In the genomic region with DNA sequence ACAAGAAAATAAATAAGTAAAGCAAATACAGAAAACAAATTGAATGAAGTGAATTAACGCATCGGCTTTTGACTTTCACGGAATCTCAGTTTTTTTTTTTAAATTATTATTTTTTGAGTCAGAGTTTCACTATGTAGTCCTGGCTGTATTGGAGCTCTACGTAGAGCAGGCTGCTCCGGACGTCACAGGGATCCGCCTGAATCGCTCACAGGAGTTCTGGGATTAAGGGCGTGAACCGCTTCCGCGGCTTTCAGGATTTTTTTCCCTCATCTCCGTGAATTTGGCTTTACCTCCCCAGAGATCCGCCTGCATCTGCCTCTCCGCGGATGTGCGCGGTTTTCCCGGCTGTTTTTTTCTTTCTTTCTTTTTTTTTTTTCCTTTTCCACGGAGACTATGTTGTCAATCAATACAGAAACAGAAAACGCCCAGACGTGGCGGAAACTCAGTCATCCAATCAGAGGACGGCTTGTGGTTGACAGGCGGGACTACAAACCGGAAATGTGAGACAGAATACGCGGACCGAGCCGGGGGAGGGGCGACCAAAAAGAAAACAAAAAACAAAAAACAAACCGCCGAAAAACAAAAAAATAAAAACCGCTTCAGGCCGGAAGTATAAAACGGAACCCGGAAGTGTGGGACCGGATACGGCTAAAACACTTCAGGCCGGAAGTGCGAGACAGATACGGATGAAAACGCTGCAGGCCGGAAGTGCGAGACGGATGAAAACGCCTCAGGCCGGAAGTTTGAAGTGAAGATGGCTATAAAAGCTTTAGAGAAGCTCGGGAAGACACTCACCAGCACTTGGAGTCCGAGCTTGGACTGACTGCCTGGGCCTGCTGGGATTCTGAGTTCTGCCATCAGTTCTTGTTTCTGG, we compare ENCODE assay signal across 8 mouse cellular contexts. TPM values are rescaled to one million over a fixed set of nuclear protein-coding genes. Genes with fewer than 3 reads are reported as not detected.
DNase-seq lines count a peak whose midpoint lies in the region; ATAC-seq and TF ChIP-seq lines count a peak whose summit lies in the region.

A gene (plus strand): TSS at position 208 of the 874 bp plus-strand sequence.

- peaks cover 35% of the 10 kb centered on the region for H3K36me3 ChIP-seq in hindbrain, embryonic 10.5 days
- H3K36me3 ChIP-seq in lung, postnatal 0 days (ENCODE audit: insufficient read depth, low read length): peaks cover 18% of the 10 kb centered on the region

- under 1% methylated on average over 50 of the region's 50 CpGs for WGBS in hindbrain, embryonic 10.5 days
- under 1% methylated on average over 50 of the region's 50 CpGs for WGBS in lung, postnatal 0 days

- peak; percentile 97 for DNase-seq in MN1 (ENCODE audit: low spot score)
- peak; percentile 95 for DNase-seq in cerebellum, adult 9-10 months
- peak; percentile 91 for DNase-seq in hindbrain, embryonic 10.5 days (ENCODE audit: low spot score)
- DNase-seq in layer of hippocampus, adult 9-11 months: peak; percentile 94
- peak; percentile 97 for DNase-seq in lung, postnatal 0 days (ENCODE audit: low spot score)
- peak; percentile 79 for DNase-seq in ovary, postnatal 14 days (ENCODE audit: low spot score)
- DNase-seq in thymus, postnatal 14 days: peak; percentile 88

- peaks cover 6% of the 10 kb centered on the region for H3K4me1 ChIP-seq in hindbrain, embryonic 10.5 days (replicated peaks)
- peaks cover 5% of the 10 kb centered on the region; the same call in 1 of the 2 replicates for H3K4me1 ChIP-seq in lung, postnatal 0 days (ENCODE audit: insufficient read depth, low read depth, low read length)

- H3K9ac ChIP-seq in lung, postnatal 0 days (replicated peaks; ENCODE audit: low read depth): peak within 1 kb of the TSS; percentile 62

- TF ChIP-seq EP300 in lung, postnatal 0 days (IDR thresholded peaks at IDR 0.05): peak; percentile 73

- no peaks in the 10 kb centered on the region for H3K27me3 ChIP-seq in hindbrain, embryonic 10.5 days (ENCODE audit: insufficient read depth, poor library complexity, severe bottlenecking)
- no peaks in the 10 kb centered on the region for H3K27me3 ChIP-seq in lung, postnatal 0 days (replicated peaks; ENCODE audit: insufficient read depth, low read length)

- peak; percentile 99 for ATAC-seq in frontal cortex, adult (ENCODE audit: low TSS enrichment)
- ATAC-seq in lung, postnatal 0 days: peak; percentile 97

- H3K4me3 ChIP-seq in hindbrain, embryonic 10.5 days: peak within 1 kb of the TSS; percentile 53
- peak within 1 kb of the TSS; percentile 65 for H3K4me3 ChIP-seq in lung, postnatal 0 days (ENCODE audit: low read depth, low read length)

- no peak for TF ChIP-seq CTCF in lung, postnatal 0 days (IDR thresholded peaks at IDR 0.05)

- H3K27ac ChIP-seq in hindbrain, embryonic 10.5 days: peak within 1 kb of the TSS; percentile 84
- H3K27ac ChIP-seq in lung, postnatal 0 days (ENCODE audit: low read length): peak within 1 kb of the TSS; percentile 90

- peaks cover 6% of the 10 kb centered on the region for H3K9me3 ChIP-seq in hindbrain, embryonic 10.5 days
- H3K9me3 ChIP-seq in lung, postnatal 0 days (ENCODE audit: low read length): no peaks in the 10 kb centered on the region

- H3K4me2 ChIP-seq in lung, postnatal 0 days (replicated peaks; ENCODE audit: low read depth, low read length): peak within 1 kb of the TSS; percentile 53

RNA-seq across cellular contexts. Expression of the gene that starts here (rescaled TPM):
- 18.2 and 21.9 TPM in 2 replicates for polyA plus RNA-seq in hindbrain, embryonic 10.5 days (2016; fragmentation: Nextera tagmentation; extraction: Ambion mirVana)
- 9.2 and 10.2 TPM in 2 replicates for polyA plus RNA-seq in lung, postnatal 0 days (2015; fragmentation: Nextera tagmentation; extraction: Ambion mirVana)

Comparison
In these comparisons a context has a peak if more than half of its experiments do, and no peak if none do; other contexts are left out.
1. Peak in every context shown above with its lines: DNase-seq, ATAC-seq, H3K4me3 ChIP-seq and H3K27ac ChIP-seq.